16 mouse cellular contexts compared by ENCODE assay signal in genomic region chr4:102607744-102608416, GRCm38 (mm10).
DNase-seq lines count a peak whose midpoint lies in the region; ATAC-seq and TF ChIP-seq lines count a peak whose summit lies in the region.
"Had no signal": no experiment of that assay in that cellular context is flagged by ENCODE, and none has a peak within 500 bp of the region (broad histone marks: within the 10 kb centered on the region; RNA-seq: fewer than 3 reads in every experiment).

No protein-coding gene starts in this region.

- H3K4me1 ChIP-seq in lung, postnatal 0 days (ENCODE audit: insufficient read depth, low read depth, low read length): no peaks in the 10 kb centered on the region; the same call in 1 of the 2 replicates
- H3K4me1 ChIP-seq in kidney, embryonic 14.5 days (ENCODE audit: control insufficient read depth, insufficient read depth, low read length): no peaks in the 10 kb centered on the region
- H3K4me1 ChIP-seq: forebrain, embryonic 13.5 days; neural tube, embryonic 15.5 days had no signal

- H3K4me2 ChIP-seq in lung, postnatal 0 days (replicated peaks; ENCODE audit: low read depth, low read length): no peak overlapping the region
- no peak overlapping the region for H3K4me2 ChIP-seq in kidney, embryonic 14.5 days (replicated peaks; ENCODE audit: low read depth, low read length)
- H3K4me2 ChIP-seq: forebrain, embryonic 13.5 days; liver, embryonic 13.5 days; neural tube, embryonic 15.5 days had no signal

- 0 out of 2 replicates have a peak overlapping the region, but pooled peaks have one; percentile 20 for H3K27ac ChIP-seq in lung, postnatal 0 days (ENCODE audit: low read length)
- no peak overlapping the region for H3K27ac ChIP-seq in kidney, embryonic 14.5 days (ENCODE audit: low read depth, low read length)
- H3K27ac ChIP-seq: forebrain, embryonic 13.5 days; hindbrain, postnatal 0 days; liver, embryonic 13.5 days; neural tube, embryonic 15.5 days had no signal

- no peak for TF ChIP-seq CTCF in lung, postnatal 0 days (IDR thresholded peaks at IDR 0.05)

- H3K27me3 ChIP-seq in lung, postnatal 0 days (replicated peaks; ENCODE audit: insufficient read depth, low read length): no peaks in the 10 kb centered on the region
- no peaks in the 10 kb centered on the region for H3K27me3 ChIP-seq in kidney, embryonic 14.5 days (ENCODE audit: control insufficient read depth, insufficient read depth, low read length)
- H3K27me3 ChIP-seq: CH12.LX; forebrain, embryonic 13.5 days; liver, embryonic 13.5 days; neural tube, embryonic 15.5 days had no signal

- peak; percentile 50 for DNase-seq in lung, postnatal 0 days (ENCODE audit: low spot score)
- DNase-seq in lung, adult 18-20 months: no peak
- DNase-seq in naive thymus-derived CD4-positive, alpha-beta T cell, adult 2 months (ENCODE audit: low read depth): peak; percentile 61
- DNase-seq in embryo, embryonic 10 days (ENCODE audit: low spot score): no peak
- DNase-seq: cerebellum, adult 2 months; embryo, embryonic 11 days; kidney, adult 9 months; liver, embryonic 13.5 days; thymus, postnatal 4 days had no signal

- H3K36me3 ChIP-seq in lung, postnatal 0 days (ENCODE audit: insufficient read depth, low read length): peaks cover 8% of the 10 kb centered on the region; the same call in 1 of the 2 replicates
- H3K36me3 ChIP-seq in kidney, embryonic 14.5 days (ENCODE audit: control insufficient read depth, insufficient read depth, low read length): peaks cover 5% of the 10 kb centered on the region; the same call in 1 of the 2 replicates

- H3K4me3 ChIP-seq in lung, postnatal 0 days (ENCODE audit: low read depth, low read length): no peak overlapping the region
- no peak overlapping the region for H3K4me3 ChIP-seq in kidney, embryonic 14.5 days (ENCODE audit: low read length)
- H3K4me3 ChIP-seq: forebrain, embryonic 13.5 days; liver, embryonic 13.5 days; neural tube, embryonic 15.5 days had no signal

- no peak overlapping the region for H3K9ac ChIP-seq in lung, postnatal 0 days (replicated peaks; ENCODE audit: low read depth)
- no peak overlapping the region for H3K9ac ChIP-seq in kidney, embryonic 14.5 days (ENCODE audit: low read depth, low read length)
- H3K9ac ChIP-seq: forebrain, embryonic 13.5 days; liver, embryonic 13.5 days; neural tube, embryonic 15.5 days had no signal

- 50% methylated on average over 7 of the region's 7 CpGs for WGBS in lung, postnatal 0 days
- WGBS in kidney, embryonic 14.5 days: 89% methylated on average over 7 of the region's 7 CpGs

- TF ChIP-seq EP300 in lung, postnatal 0 days (IDR thresholded peaks at IDR 0.05): peak; percentile 43; the same call in 1 of the 2 replicates

- peak; percentile 54 for ATAC-seq in lung, postnatal 0 days
- peak; percentile 56 for ATAC-seq in CD4-positive, CD25-positive, alpha-beta regulatory T cell, adult 4 months
- peak; percentile 40; the same call in 1 of the 2 replicates for ATAC-seq in granulocyte monocyte progenitor cell, adult 5-6 weeks (replicated peaks; ENCODE audit: poor library complexity, severe bottlenecking)
- no peak for ATAC-seq in kidney, embryonic 14.5 days (ENCODE audit: low FRiP score, low TSS enrichment)
- ATAC-seq: forebrain, embryonic 13.5 days; hindbrain, postnatal 0 days had no signal

- H3K9me3 ChIP-seq in lung, postnatal 0 days (ENCODE audit: low read length): no peaks in the 10 kb centered on the region
- H3K9me3 ChIP-seq in kidney, embryonic 14.5 days (ENCODE audit: control insufficient read depth, low read length): no peaks in the 10 kb centered on the region
- H3K9me3 ChIP-seq: forebrain, embryonic 13.5 days; liver, embryonic 13.5 days; neural tube, embryonic 15.5 days had no signal

Comparison
In these comparisons a context has a peak if more than half of its experiments do, and no peak if none do; other contexts are left out.
1. DNase-seq: peak in lung, postnatal 0 days (single experiment) and naive thymus-derived CD4-positive, alpha-beta T cell, adult 2 months (single experiment); none in lung, adult 18-20 months (0 of 2) and embryo, embryonic 10 days (single experiment).